In genomic region chr4:150239087-150239480, GRCm38 (mm10) we compare ENCODE assay signal across 9 mouse cellular contexts. TPM values are rescaled to one million over a fixed set of nuclear protein-coding genes. Genes with fewer than 3 reads are reported as not detected.
DNase-seq lines count a peak whose midpoint lies in the region; ATAC-seq and TF ChIP-seq lines count a peak whose summit lies in the region.
"Had no signal": no experiment of that assay in that cellular context is flagged by ENCODE, and none has a peak within 500 bp of the region (broad histone marks: within the 10 kb centered on the region; RNA-seq: fewer than 3 reads in every experiment).

No protein-coding gene starts in this region.

- H3K4me3 ChIP-seq in lung, embryonic 14.5 days (ENCODE audit: low read depth, low read length): peak overlapping the region; percentile 93
- H3K4me3 ChIP-seq in embryonic fibroblast, embryonic 13.5 days (ENCODE audit: insufficient read depth, low read length): peak overlapping the region; percentile 85
- no peak overlapping the region for H3K4me3 ChIP-seq in intestine, postnatal 0 days (ENCODE audit: low read depth, low read length)
- peak overlapping the region; percentile 69 for H3K4me3 ChIP-seq in neural tube, embryonic 14.5 days (ENCODE audit: low read depth, low read length)

- no peak for ATAC-seq in lung, embryonic 14.5 days (ENCODE audit: insufficient read depth)
- ATAC-seq in intestine, postnatal 0 days: no peak
- no peak for ATAC-seq in neural tube, embryonic 14.5 days (ENCODE audit: low read depth)
- ATAC-seq in megakaryocyte progenitor cell, adult 5-6 weeks (replicated peaks; ENCODE audit: poor library complexity): no peak

- H3K36me3 ChIP-seq in lung, embryonic 14.5 days (ENCODE audit: insufficient read depth): peaks cover 52% of the 10 kb centered on the region
- H3K36me3 ChIP-seq in intestine, postnatal 0 days (ENCODE audit: control insufficient read depth, insufficient read depth): peaks cover 36% of the 10 kb centered on the region
- peaks cover 20% of the 10 kb centered on the region for H3K36me3 ChIP-seq in neural tube, embryonic 14.5 days (ENCODE audit: control insufficient read depth, insufficient read depth, low read length)

- TF ChIP-seq CTCF in lung, embryonic 14.5 days (IDR thresholded peaks at IDR 0.05; ENCODE audit: low read depth): no peak
- TF ChIP-seq CTCF in embryonic fibroblast, embryonic 13.5 days (IDR thresholded peaks at IDR 0.05; ENCODE audit: borderline replicate concordance, insufficient read depth, low read length): no peak
- TF ChIP-seq CTCF in intestine, postnatal 0 days (IDR thresholded peaks at IDR 0.05; ENCODE audit: low read depth): no peak

- H3K9me3 ChIP-seq in lung, embryonic 14.5 days (ENCODE audit: low read depth, low read length): no peaks in the 10 kb centered on the region
- no peaks in the 10 kb centered on the region for H3K9me3 ChIP-seq in intestine, postnatal 0 days (ENCODE audit: control insufficient read depth)
- H3K9me3 ChIP-seq in neural tube, embryonic 14.5 days (ENCODE audit: control insufficient read depth, low read length): no peaks in the 10 kb centered on the region

- WGBS in lung, embryonic 14.5 days: 19% methylated on average over 5 of the region's 5 CpGs
- 37% methylated on average over 5 of the region's 5 CpGs for WGBS in intestine, postnatal 0 days
- WGBS in neural tube, embryonic 14.5 days: 20% methylated on average over 5 of the region's 5 CpGs

- DNase-seq in lung, embryonic 14.5 days: no peak
- no peak for DNase-seq in lung, adult 18-20 months
- no peak for DNase-seq in adrenal gland, postnatal 14 days
- no peak for DNase-seq in adrenal gland, postnatal 25 days
- DNase-seq: lung, postnatal 4 days had no signal

- H3K4me1 ChIP-seq in lung, embryonic 14.5 days (ENCODE audit: insufficient read depth): peaks cover 8% of the 10 kb centered on the region; the same call in 1 of the 2 replicates
- H3K4me1 ChIP-seq in embryonic fibroblast, embryonic 13.5 days (ENCODE audit: control insufficient read depth, insufficient read depth, low read length): peaks cover 16% of the 10 kb centered on the region
- 0 out of 2 replicates have a peak, but pooled peaks cover 8% of the 10 kb centered on the region for H3K4me1 ChIP-seq in intestine, postnatal 0 days (replicated peaks; ENCODE audit: control insufficient read depth, insufficient read depth, low read length)
- peaks cover 30% of the 10 kb centered on the region for H3K4me1 ChIP-seq in neural tube, embryonic 14.5 days (ENCODE audit: control insufficient read depth, insufficient read depth, low read length)

- peak overlapping the region; percentile 97 for H3K9ac ChIP-seq in lung, embryonic 14.5 days
- H3K9ac ChIP-seq in intestine, postnatal 0 days (ENCODE audit: low read depth, low read length): no peak overlapping the region
- no peak overlapping the region for H3K9ac ChIP-seq in neural tube, embryonic 14.5 days (replicated peaks; ENCODE audit: low read depth, low read length)

- H3K4me2 ChIP-seq in lung, embryonic 14.5 days: peak overlapping the region; percentile 86
- H3K4me2 ChIP-seq in intestine, postnatal 0 days (replicated peaks; ENCODE audit: low read depth): peak overlapping the region; percentile 93
- H3K4me2 ChIP-seq in neural tube, embryonic 14.5 days (ENCODE audit: low read depth, low read length): peak overlapping the region; percentile 88

- no peak for TF ChIP-seq POLR2A in embryonic fibroblast, embryonic 13.5 days (IDR thresholded peaks at IDR 0.05; ENCODE audit: low read depth, low read length)

- peak overlapping the region; percentile 63; the same call in 1 of the 2 replicates for H3K27ac ChIP-seq in lung, embryonic 14.5 days (ENCODE audit: low read depth)
- peak overlapping the region; percentile 89 for H3K27ac ChIP-seq in embryonic fibroblast, embryonic 13.5 days (ENCODE audit: insufficient read depth, low read length)
- no peak overlapping the region for H3K27ac ChIP-seq in intestine, postnatal 0 days (ENCODE audit: low read depth, low read length)
- H3K27ac ChIP-seq in neural tube, embryonic 14.5 days (ENCODE audit: low read depth, low read length): no peak overlapping the region

- no peaks in the 10 kb centered on the region for H3K27me3 ChIP-seq in lung, embryonic 14.5 days (ENCODE audit: insufficient read depth, low read length)
- H3K27me3 ChIP-seq in intestine, postnatal 0 days (replicated peaks; ENCODE audit: control insufficient read depth, insufficient read depth, low read length): no peaks in the 10 kb centered on the region
- H3K27me3 ChIP-seq in neural tube, embryonic 14.5 days (ENCODE audit: control insufficient read depth, insufficient read depth, low read length): no peaks in the 10 kb centered on the region

RNA-seq across cellular contexts. Expression of gene Eno1, which starts 2.6 kb away (rescaled TPM):
- polyA plus RNA-seq in lung, embryonic 14.5 days (2014; fragmentation: Nextera tagmentation; extraction: Ambion mirVana): 1,829 and 1,952 TPM in 2 replicates
- 672 and 858 TPM in 2 replicates for polyA plus RNA-seq in embryonic fibroblast, embryonic 13.5 days (2011; ENCODE audit: insufficient read length, low read depth, missing spikeins)
- 644 and 733 TPM in 2 replicates for polyA plus RNA-seq in intestine, postnatal 0 days (2015; fragmentation: Nextera tagmentation; extraction: Ambion mirVana)
- 974 and 1,050 TPM in 2 replicates for polyA plus RNA-seq in neural tube, embryonic 14.5 days (2014; fragmentation: Nextera tagmentation; extraction: Ambion mirVana)
- total RNA-seq in megakaryocyte progenitor cell, adult 5-6 weeks (2015): 336 and 338 TPM in 2 replicates
- 357 and 368 TPM in 2 replicates for total RNA-seq in megakaryocyte progenitor cell, adult 5-6 weeks (2017)
- total RNA-seq in adrenal gland, postnatal 14 days (2021): 426 and 444 TPM in 2 replicates
- 428 and 430 TPM in 2 replicates for total RNA-seq in adrenal gland, postnatal 25 days (2021)

RNA-seq across cellular contexts. Expression of gene Car6, which starts 38.0 kb away (rescaled TPM):
- polyA plus RNA-seq in lung, embryonic 14.5 days (2014; fragmentation: Nextera tagmentation; extraction: Ambion mirVana): not detected in 2 replicates
- 2.7 and 7.0 TPM in 2 replicates for polyA plus RNA-seq in embryonic fibroblast, embryonic 13.5 days (2011; ENCODE audit: insufficient read length, low read depth, missing spikeins)
- polyA plus RNA-seq in intestine, postnatal 0 days (2015; fragmentation: Nextera tagmentation; extraction: Ambion mirVana): not detected in 2 replicates
- not detected in 2 replicates for polyA plus RNA-seq in neural tube, embryonic 14.5 days (2014; fragmentation: Nextera tagmentation; extraction: Ambion mirVana)
- 1.2 TPM in 1 of 2 replicates, not detected in the other for total RNA-seq in megakaryocyte progenitor cell, adult 5-6 weeks (2015)
- total RNA-seq in megakaryocyte progenitor cell, adult 5-6 weeks (2017): 0.79 TPM in 1 of 2 replicates, not detected in the other
- total RNA-seq in adrenal gland, postnatal 14 days (2021): 0.44 TPM in 1 of 2 replicates, not detected in the other
- 1.1 and 1.3 TPM in 2 replicates for total RNA-seq in adrenal gland, postnatal 25 days (2021)

RNA-seq across cellular contexts. Expression of gene Rere, which starts 42.4 kb away (rescaled TPM):
- 41.1 and 41.5 TPM in 2 replicates for polyA plus RNA-seq in lung, embryonic 14.5 days (2014; fragmentation: Nextera tagmentation; extraction: Ambion mirVana)
- polyA plus RNA-seq in embryonic fibroblast, embryonic 13.5 days (2011; ENCODE audit: insufficient read length, low read depth, missing spikeins): 47.2 and 59.0 TPM in 2 replicates
- polyA plus RNA-seq in intestine, postnatal 0 days (2015; fragmentation: Nextera tagmentation; extraction: Ambion mirVana): 20.7 and 22.4 TPM in 2 replicates
- polyA plus RNA-seq in neural tube, embryonic 14.5 days (2014; fragmentation: Nextera tagmentation; extraction: Ambion mirVana): 50.5 and 50.7 TPM in 2 replicates
- 49.5 TPM in 2 replicates for total RNA-seq in megakaryocyte progenitor cell, adult 5-6 weeks (2015)
- 13.8 and 23.8 TPM in 2 replicates for total RNA-seq in megakaryocyte progenitor cell, adult 5-6 weeks (2017)
- 108 and 131 TPM in 2 replicates for total RNA-seq in adrenal gland, postnatal 14 days (2021)
- 158 and 177 TPM in 2 replicates for total RNA-seq in adrenal gland, postnatal 25 days (2021)

Comparison
In these comparisons a context has a peak if more than half of its experiments do, and no peak if none do; other contexts are left out.
1. H3K27ac ChIP-seq: peak in lung, embryonic 14.5 days (single experiment) and embryonic fibroblast, embryonic 13.5 days (single experiment); none in intestine, postnatal 0 days (single experiment) and neural tube, embryonic 14.5 days (single experiment).
2. Peak in every context shown above with its lines, with median percentiles within 50 percentile points of each other: H3K4me2 ChIP-seq.